Mouse (Mus musculus): ENCODE results near the gene Chrne. TPM values are rescaled to one million over a fixed set of nuclear protein-coding genes. Genes with fewer than 3 reads are reported as not detected.

Chrne gene
- polyA plus RNA-seq (2012; rRNA removed) = 0.13 and 0.53 TPM in 2 replicates

DNA sequence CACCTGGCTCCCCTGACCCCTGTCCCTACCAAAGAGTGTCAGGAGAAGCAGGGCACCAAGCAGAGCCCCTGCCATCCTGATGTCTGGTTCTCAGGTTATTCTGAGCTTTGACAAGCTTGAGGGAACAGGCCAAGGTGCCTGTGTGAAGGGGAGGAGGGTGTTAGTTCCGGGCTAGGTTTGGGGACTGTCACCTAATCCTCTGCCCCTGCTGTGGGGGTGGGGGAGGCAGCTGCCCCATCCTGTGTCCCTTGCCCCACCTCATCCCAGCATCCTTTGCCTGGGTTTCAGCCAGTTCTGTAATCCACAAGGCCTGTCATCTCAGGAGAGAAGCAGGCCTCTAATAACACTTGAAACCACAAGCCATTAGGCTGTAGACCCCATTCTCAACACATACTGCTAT is at the start of gene Chrne:
Gene Chrne, minus strand, starts transcription at position 116 of the 400 bp plus-strand sequence.

DNA sequence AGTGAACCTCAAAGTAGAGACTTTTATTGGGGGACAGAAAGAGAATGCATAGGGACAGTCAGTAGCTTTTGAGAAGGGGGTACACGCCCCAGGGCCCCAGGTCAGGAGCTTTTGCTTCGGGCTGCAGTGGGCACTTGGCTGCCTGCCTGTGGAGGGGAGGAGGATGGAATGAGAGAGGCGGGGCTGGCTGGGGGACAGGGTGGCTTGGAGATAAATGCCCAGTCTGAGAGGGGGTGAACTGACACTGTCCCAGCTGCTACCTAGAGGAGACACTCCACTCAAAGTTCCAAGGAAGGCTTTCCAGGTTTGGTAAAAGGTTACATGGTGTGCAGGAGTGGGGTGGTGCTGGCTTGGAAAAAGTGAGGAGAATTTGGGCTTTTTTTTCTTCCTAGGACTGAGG is 37.9 kb upstream of the Chrne start, which contains the start of gene Eno3:
Gene Eno3, plus strand, starts transcription at position 239 of the 400 bp plus-strand sequence.

DNA sequence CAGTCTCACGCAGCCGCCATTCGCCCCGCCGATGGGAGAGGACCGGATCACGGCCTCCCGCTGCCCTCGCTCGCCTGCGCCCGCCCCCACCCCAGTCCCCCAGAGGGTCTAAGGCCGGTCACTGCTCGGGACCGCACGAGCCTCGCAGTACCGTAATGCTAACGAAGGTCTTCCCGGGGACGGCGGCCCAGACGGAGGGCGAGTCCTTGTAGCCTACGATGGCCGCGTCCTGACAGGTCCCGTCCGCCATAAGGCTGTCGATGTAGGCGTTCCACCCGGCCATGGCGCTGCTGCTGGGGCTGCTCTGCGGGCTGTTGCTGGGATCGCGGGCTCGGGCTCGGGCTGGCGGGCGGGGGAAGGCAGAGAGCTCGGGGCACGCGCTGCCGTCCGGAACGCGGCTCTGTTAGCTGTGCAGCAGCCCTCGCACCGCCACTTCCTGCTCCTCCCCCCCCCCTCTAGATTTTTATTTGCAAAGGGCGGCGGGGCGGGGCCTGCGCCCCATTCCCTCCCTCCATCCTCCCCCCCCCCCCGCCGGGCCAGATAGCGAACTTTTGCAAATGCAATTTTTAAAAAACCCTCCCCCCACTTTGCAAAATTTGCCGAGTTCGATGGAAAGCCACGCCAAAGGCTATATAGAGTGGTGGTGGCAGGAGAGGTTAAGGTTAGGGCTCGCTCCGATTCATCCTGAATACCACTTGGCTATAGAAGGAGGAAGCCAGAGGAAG is 35.3 kb upstream of the Chrne start, which contains the start of gene Pfn1:
Gene Pfn1, minus strand, starts transcription at position 447 of the 725 bp plus-strand sequence.

DNA sequence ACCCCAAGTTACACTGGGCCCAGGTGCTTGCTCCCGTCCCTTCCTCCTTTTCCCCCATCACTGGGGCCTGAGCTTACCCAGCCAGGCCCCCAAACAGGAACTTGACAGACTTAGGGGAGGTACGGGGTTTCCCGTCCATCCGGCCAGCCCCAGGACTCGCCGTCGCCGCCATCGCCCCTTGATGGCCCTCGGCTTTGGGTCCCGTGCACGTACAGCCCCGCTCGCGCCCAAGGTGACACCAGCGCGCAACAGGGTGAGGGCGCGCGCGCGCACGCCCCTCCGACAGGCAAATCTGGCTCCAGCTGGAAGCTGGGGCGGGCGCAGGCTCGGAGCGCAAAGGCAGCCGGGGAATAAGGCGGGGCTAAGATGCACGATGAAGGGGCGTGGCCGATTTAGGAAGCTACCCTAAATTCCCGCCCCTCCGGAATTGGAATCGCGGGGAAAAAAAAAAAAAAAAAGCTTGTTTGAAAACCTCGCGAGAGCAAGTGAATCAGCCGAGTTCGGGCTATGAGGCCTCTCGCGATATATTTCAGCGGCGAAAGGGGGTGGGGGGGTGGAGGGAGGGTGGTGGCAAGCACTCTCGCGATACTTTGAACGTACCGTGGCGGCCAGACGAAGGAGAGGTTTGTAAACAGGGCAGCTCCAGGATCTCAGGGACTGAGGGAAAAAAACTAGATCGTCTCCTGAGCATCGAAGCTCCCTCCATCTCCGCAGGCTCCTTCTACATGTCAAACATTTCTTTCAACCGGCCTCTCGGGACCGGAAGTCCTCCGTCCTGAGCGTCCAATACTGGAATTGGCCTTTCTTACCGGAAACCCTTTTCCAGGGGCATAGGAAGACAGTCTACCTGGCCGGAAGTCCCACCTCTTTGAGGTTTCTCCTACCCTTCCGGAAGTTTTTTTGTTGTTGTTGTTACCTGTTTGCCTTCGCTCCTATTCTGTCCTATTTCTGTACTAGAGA is 28.0 kb upstream of the Chrne start, which contains the start of the genes Rnf167 and Slc25a11:
Gene Rnf167, plus strand, starts transcription at position 545 of the 960 bp plus-strand sequence.
Gene Slc25a11, minus strand, starts transcription at position 789 of the 960 bp plus-strand sequence.

DNA sequence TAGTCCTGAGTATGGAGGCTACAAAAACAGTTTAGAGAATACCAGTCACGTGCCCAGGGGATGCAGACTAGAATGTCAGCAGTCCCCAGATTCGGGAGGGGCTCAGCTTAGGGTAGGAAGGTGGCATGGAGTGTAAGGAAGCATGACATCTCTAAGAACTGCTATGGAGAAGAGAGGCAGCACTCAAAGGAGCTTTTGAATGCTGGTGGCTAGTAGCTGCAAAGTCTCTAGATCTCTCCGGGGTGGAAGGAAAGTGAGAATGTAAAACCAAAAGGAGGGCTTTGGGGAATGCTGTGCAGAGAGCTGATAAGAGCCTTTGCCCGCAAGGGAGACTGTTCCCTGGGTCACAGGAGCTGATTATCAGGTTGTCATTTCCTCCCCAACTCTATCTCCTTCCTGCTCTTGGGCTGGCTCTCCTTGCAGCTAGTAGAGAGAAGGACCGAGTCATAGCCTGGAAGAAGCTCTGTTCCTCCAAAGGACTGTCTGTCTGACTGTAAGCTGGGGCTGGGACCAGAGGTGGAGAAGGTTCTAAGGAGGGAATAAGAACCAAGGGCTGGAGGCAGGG is 19.8 kb upstream of the Chrne start, which contains the start of gene Gp1ba:
Gene Gp1ba, plus strand, starts transcription at position 409 of the 565 bp plus-strand sequence.

DNA sequence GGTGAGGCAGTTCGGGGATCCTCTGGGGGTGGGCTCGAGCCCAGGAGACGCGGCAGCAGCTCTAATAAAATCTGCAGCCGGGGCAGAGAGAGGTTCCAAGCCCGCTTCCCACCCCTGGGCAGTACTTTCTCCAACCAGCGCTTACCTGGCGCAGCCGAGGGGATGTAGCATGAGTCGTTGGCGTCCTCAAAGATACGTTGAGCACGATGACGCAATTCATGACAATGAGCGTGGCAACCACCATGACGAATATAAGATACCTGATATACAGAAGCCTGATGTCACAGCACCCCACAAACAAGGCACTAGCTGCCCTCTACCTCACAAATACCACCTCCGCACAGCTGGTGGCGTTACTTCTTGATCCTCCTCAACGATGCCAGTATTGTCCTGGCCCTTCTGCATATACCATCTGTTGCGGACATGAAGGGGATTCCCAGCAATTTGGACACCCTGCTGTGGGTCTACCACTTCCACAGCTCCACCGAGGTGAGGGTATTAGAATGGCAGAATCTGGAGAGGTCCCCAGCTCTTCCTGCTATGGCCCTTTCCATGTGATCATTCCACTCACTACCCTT is 3.4 kb downstream of the Chrne start, which contains the start of gene 4930544D05Rik:
Gene 4930544D05Rik, plus strand, starts transcription at position 333 of the 578 bp plus-strand sequence.

Other genes with a start within 250 kb of the Chrne start
- gene Pelp1, start 209.2 kb downstream of the Chrne start, polyA plus RNA-seq (2012; rRNA removed) = 22.4 and 26.1 TPM in 2 replicates
- gene Arrb2, start 186.6 kb downstream of the Chrne start, polyA plus RNA-seq (2012; rRNA removed) = 64.3 and 77.9 TPM in 2 replicates
- 29.5 and 33.2 TPM in 2 replicates for gene Med11, start 167.3 kb downstream of the Chrne start, polyA plus RNA-seq (2012; rRNA removed)
- gene Zmynd15, start 159.8 kb downstream of the Chrne start, polyA plus RNA-seq (2012; rRNA removed) = 1.4 and 1.6 TPM in 2 replicates
- gene Cxcl16, start 159.2 kb downstream of the Chrne start, polyA plus RNA-seq (2012; rRNA removed) = 2.1 and 4.0 TPM in 2 replicates
- 5.3 and 6.0 TPM in 2 replicates for gene Tm4sf5, start 114.0 kb downstream of the Chrne start, polyA plus RNA-seq (2012; rRNA removed)
- gene Vmo1, start 104.6 kb downstream of the Chrne start, polyA plus RNA-seq (2012; rRNA removed) = 0.17 TPM in 1 of 2 replicates, not detected in the other
- not detected in 2 replicates for gene Gltpd2, start 100.0 kb downstream of the Chrne start, polyA plus RNA-seq (2012; rRNA removed)
- 411 and 440 TPM in 2 replicates for gene Psmb6, start 93.8 kb downstream of the Chrne start, polyA plus RNA-seq (2012; rRNA removed)
- gene Gm40193, start 86.3 kb downstream of the Chrne start, polyA plus RNA-seq (2012; rRNA removed) = not detected in 2 replicates
- 30.0 and 37.4 TPM in 2 replicates for gene Pld2, start 79.2 kb downstream of the Chrne start, polyA plus RNA-seq (2012; rRNA removed)
- gene Mink1, start 56.3 kb downstream of the Chrne start, polyA plus RNA-seq (2012; rRNA removed) = 97.3 and 104 TPM in 2 replicates
- gene 4930544D05Rik, start 3.4 kb downstream of the Chrne start, polyA plus RNA-seq (2012; rRNA removed) = 0.12 TPM in 1 of 2 replicates, not detected in the other
- gene Gp1ba, start 19.9 kb upstream of the Chrne start, polyA plus RNA-seq (2012; rRNA removed) = 0.05 TPM in 1 of 2 replicates, not detected in the other
- 96.5 and 96.7 TPM in 2 replicates for gene Rnf167, start 28.0 kb upstream of the Chrne start, polyA plus RNA-seq (2012; rRNA removed)
- gene Slc25a11, start 28.3 kb upstream of the Chrne start, polyA plus RNA-seq (2012; rRNA removed) = 113 and 117 TPM in 2 replicates
- gene Pfn1, start 35.4 kb upstream of the Chrne start, polyA plus RNA-seq (2012; rRNA removed) = 321 and 340 TPM in 2 replicates
- gene Eno3, start 38.0 kb upstream of the Chrne start, polyA plus RNA-seq (2012; rRNA removed) = 17.5 and 44.8 TPM in 2 replicates
- gene Spag7, start 50.2 kb upstream of the Chrne start, polyA plus RNA-seq (2012; rRNA removed) = 70.3 and 73.0 TPM in 2 replicates
- gene Camta2, start 68.9 kb upstream of the Chrne start, polyA plus RNA-seq (2012; rRNA removed) = 20.3 and 22.8 TPM in 2 replicates
- gene Inca1, start 80.9 kb upstream of the Chrne start, polyA plus RNA-seq (2012; rRNA removed) = 0.49 and 0.56 TPM in 2 replicates
- gene Kif1c, start 81.3 kb upstream of the Chrne start, polyA plus RNA-seq (2012; rRNA removed) = 16.3 and 18.0 TPM in 2 replicates
- 9.1 TPM in 2 replicates for gene Zfp3, start 145.0 kb upstream of the Chrne start, polyA plus RNA-seq (2012; rRNA removed)
- 0.07 TPM in 1 of 2 replicates, not detected in the other for gene Scimp, start 193.4 kb upstream of the Chrne start, polyA plus RNA-seq (2012; rRNA removed)
- gene Rabep1, start 225.6 kb upstream of the Chrne start, polyA plus RNA-seq (2012; rRNA removed) = 35.8 and 38.5 TPM in 2 replicates